Mouse (Mus musculus) Patski (cell line): ENCODE measurements around the gene Psmd4. TPM values are rescaled to one million over a fixed set of nuclear protein-coding genes. Genes with fewer than 3 reads are reported as not detected.

Experiments used
- ATAC-seq: fragments of 100-300 bp; one replicate; pipeline ENCODE4 v1.8.0; 2021
- CTCF ChIA-PET: fragments of 350-600 bp; sonication (Branson Sonifier 250); formaldehyde crosslinking; loops from one replicate; lab custom pipeline; 2022; ENCODE audit warnings: inconsistent platforms; lab: Charles Lee
- POLR2A ChIA-PET: fragments of 350-600 bp; sonication (Branson Sonifier 250); formaldehyde crosslinking; loops from one replicate; lab custom pipeline; 2022; ENCODE audit warnings: antibody characterized with exemption, inconsistent platforms; lab: Charles Lee
- DNase-seq: peaks from one replicate; pipeline ENCODE4 v3.0.0-alpha.2; 2011; ENCODE audit warnings: low read depth, low spot score
- H3K27me3 ChIP-seq: fragments of 371-371 bp; one replicate; pipeline ENCODE4 v1.5.1; 2021
- CTCF ChIP-seq: fragments of 100-300 bp; IDR thresholded peaks from one replicate; pipeline ENCODE4 v1.5.1; 2021
- in situ Hi-C: fragments of 300-500 bp; cut with MboI; formaldehyde crosslinking; loops from 3 replicates; pipeline ENCODE4 v1.11.1; 2018; ENCODE audit warnings: low pct_unique_long_range_greater_than_20kb, mixed read lengths
- polyA plus RNA-seq: library from polyadenylated mRNA; unstranded; gene quantifications from one replicate; pipeline ENCODE4 v1.2.3, GENCODE M21; 2021

Gene Psmd4
- polyA plus RNA-seq, 1 experiment from 2014 or later = 355 TPM

DNA sequence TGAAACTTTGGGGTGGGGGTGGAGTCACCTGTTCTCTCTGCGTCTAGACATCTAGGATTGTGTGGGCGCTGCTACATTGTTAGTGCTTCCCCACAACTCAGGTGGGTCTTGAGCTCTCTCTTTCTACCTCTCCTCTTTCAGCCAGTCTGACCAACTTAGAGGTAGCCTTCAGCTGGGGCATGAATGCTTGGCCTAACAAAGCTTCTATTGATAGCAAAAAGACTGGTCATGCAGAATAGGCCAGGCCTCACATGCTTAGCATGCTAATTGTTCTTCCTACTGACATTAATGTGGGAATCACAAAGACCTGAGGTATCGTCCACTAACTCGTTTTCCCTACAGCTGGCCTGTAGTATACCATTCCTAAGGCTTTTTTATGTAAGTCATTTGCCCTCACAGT lies 39.8 kb downstream of the Psmd4 start:
- no peak for TF ChIP-seq CTCF
- ChIA-PET POLR2A (interaction anchor here (0.6 to 3.3 kb wide), 2 partner anchors 12 to 51 kb away, joined by 4 to 21 read pairs; partner anchors contain the start of gene Zfp687), CTCF (interaction anchor here (0.9 to 2.2 kb wide), 5 partner anchors 12 to 55 kb away, joined by 3 to 9 read pairs (median 4); no protein-coding TSS in a partner anchor)
- ATAC-seq = no peak
- in situ Hi-C loops = no loop called here
- no peak for DNase-seq
- H3K27me3 ChIP-seq = no peaks in the 10 kb centered on the region

DNA sequence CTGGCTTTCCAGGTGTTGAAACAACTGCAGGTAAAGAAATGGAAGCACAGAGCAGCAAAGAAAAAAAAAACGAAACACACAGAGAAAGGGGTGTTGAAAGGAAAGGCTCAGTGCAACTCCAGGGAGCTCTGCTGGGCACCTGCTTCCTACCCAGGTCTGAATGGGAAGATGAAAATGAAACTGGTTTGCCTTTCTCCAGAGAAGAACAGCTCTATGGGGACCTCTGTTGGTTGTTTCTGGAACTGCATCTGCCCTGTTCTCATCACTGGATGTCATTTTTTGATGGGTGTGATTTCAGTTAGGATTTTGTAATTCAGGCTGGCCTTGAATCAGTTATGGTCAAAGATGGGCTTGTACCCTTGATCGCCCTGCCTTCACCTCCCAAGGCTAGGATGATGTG lies 45.5 kb downstream of the Psmd4 start:
- in situ Hi-C loops = loop anchor here (5.0 to 10.0 kb wide), 3 partner anchors 45 to 112 kb away; partner anchors contain the start of genes Psmb4 and Rfx5
- POLR2A ChIA-PET = interaction anchor here (0.6 to 1.4 kb wide), 2 partner anchors 12 to 20 kb away, joined by 3 to 4 read pairs; no protein-coding TSS in a partner anchor
- CTCF ChIA-PET = interaction anchor here (0.8 to 4.1 kb wide), 16 partner anchors 10 to 120 kb away, joined by 3 to 30 read pairs (median 5); no protein-coding TSS in a partner anchor
- TF ChIP-seq CTCF = peak; percentile 98
- peak; percentile 59 for ATAC-seq
- no peak for DNase-seq
- H3K27me3 ChIP-seq = no peaks in the 10 kb centered on the region

DNA sequence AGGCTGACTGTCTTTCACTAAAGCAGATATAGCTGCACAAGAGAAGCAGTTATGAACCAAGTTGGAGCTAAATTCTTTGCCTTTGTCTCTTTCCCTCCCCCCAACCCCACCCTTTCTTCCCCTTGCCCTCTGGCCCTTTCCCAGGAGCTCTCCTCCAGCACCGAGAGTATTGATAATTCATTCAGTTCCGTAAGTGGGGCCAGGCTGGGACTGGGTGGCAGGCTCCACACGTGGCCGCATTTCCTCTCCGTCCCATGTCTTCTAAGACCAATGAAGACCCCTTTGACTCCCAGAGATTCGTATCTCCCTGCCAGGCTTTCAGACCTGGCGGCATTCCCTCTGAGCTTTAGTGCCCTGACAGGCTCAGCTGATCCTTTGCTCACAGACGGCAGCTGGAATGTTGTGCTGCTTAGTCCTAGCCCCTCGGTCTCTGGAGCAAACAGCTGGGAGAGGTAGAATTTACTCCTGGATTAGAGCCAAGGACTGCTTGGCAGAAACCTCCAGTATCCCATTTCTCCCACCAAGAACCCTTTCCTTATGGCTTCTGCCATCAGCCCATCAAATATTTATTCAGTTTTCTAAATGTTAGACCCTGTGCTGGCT lies 53.2 kb downstream of the Psmd4 start:
- H3K27me3 ChIP-seq = no peaks in the 10 kb centered on the region
- in situ Hi-C loops = no loop called here
- DNase-seq (no peak), ATAC-seq (no peak)
- no peak for TF ChIP-seq CTCF
- POLR2A ChIA-PET = interaction anchor here (0.5 to 2.1 kb wide), 5 partner anchors 10 to 27 kb away, joined by 3 to 10 read pairs (median 4); no protein-coding TSS in a partner anchor
- CTCF ChIA-PET = interaction anchor here (1.2 to 4.4 kb wide), 9 partner anchors 7 to 87 kb away, joined by 4 to 27 read pairs (median 7); no protein-coding TSS in a partner anchor

DNA sequence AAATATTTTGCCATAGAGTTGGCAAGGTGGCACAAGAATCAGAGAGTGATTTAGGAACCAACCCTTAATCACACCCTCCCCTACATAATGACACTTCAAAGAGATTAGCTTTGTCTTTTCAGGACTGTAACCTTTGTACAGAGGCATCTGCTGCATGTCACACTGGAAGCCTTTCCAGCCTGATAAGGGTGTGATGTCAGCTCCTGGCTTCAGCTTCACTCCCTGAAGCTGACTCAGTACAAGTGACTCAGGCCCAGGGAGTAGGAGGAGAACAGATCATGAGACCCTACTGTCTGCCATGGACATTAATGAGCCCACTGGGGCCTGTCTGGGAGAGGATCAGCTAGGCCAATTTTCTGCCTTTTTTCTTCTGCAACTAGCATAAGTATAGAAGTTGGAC lies 54.8 kb downstream of the Psmd4 start:
- TF ChIP-seq CTCF = no peak
- POLR2A ChIA-PET = interaction anchor here (0.5 to 2.2 kb wide), 5 partner anchors 10 to 41 kb away, joined by 3 to 7 read pairs (median 6); partner anchors contain the start of gene Pi4kb
- peak; percentile 91 for DNase-seq
- H3K27me3 ChIP-seq = no peaks in the 10 kb centered on the region
- CTCF ChIA-PET = interaction anchor here (0.6 to 4.7 kb wide), 10 partner anchors 8 to 115 kb away, joined by 3 to 27 read pairs (median 10); no protein-coding TSS in a partner anchor
- peak; percentile 91 for ATAC-seq
- in situ Hi-C loops = no loop called here

DNA sequence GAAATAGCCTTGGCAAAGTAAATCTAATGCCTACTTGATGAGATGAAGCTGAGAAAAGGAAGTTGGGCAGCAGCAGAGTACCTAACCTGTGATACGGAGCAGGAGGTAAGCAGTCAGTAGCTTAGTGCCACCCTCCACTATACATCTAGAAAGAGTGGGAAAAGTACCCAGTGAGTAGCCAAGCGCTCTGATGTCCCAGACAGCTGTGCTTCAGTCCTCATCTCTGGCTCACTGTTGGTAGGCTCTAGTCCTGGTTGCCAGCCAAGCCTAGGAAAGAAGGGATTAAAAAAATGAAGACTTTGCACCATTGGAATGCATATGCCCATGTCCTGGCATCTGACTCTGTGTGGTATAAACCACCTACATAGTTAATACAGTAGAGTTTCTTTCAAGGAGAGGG lies 56.9 kb downstream of the Psmd4 start:
- no peak for ATAC-seq
- in situ Hi-C loops = no loop called here
- H3K27me3 ChIP-seq = no peaks in the 10 kb centered on the region
- CTCF ChIA-PET = interaction anchor here (4.1 to 4.7 kb wide), 4 partner anchors 9 to 38 kb away, joined by 18 to 27 read pairs (median 24); no protein-coding TSS in a partner anchor
- POLR2A ChIA-PET = interaction anchor here (2.2 kb wide), 1 partner anchor 8 kb away, joined by 7 read pairs; no protein-coding TSS in a partner anchor
- no peak for DNase-seq
- TF ChIP-seq CTCF = no peak

DNA sequence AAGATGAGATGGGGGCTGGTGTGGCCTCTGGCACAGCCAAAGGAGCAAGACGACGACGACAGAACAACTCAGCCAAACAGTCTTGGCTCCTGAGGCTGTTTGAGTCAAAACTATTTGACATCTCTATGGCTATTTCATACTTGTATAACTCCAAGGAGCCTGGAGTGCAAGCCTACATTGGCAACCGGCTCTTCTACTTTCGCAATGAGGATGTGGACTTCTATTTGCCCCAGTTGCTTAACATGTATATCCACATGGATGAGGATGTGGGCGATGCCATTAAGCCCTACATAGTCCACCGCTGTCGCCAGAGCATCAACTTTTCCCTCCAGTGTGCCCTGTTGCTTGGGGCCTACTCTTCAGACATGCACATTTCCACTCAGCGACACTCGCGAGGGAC lies 58.1 kb downstream of the Psmd4 start:
- H3K27me3 ChIP-seq = no peaks in the 10 kb centered on the region
- in situ Hi-C loops = no loop called here
- DNase-seq = no peak
- ChIA-PET CTCF (interaction anchor here (0.8 to 4.7 kb wide), 2 partner anchors 8 to 37 kb away, joined by 3 to 25 read pairs; no protein-coding TSS in a partner anchor), POLR2A (no interaction called here)
- no peak for TF ChIP-seq CTCF
- ATAC-seq = no peak

Other genes starting within 250 kb of the Psmd4 start
- gene Pogz, start 205.0 kb downstream of the Psmd4 start, polyA plus RNA-seq = 32.8 TPM
- 585 TPM for gene Psmb4, start 155.7 kb downstream of the Psmd4 start, polyA plus RNA-seq
- 2.3 TPM for gene Selenbp1, start 109.6 kb downstream of the Psmd4 start, polyA plus RNA-seq
- 22.8 TPM for gene Rfx5, start 88.5 kb downstream of the Psmd4 start, polyA plus RNA-seq
- gene Pi4kb, start 67.9 kb downstream of the Psmd4 start, polyA plus RNA-seq = 85.2 TPM
- 66.7 TPM for gene Zfp687, start 27.2 kb downstream of the Psmd4 start, polyA plus RNA-seq
- gene Pip5k1a, start 64.3 kb upstream of the Psmd4 start, polyA plus RNA-seq = 94.1 TPM
- gene Vps72, start 68.4 kb upstream of the Psmd4 start, polyA plus RNA-seq = 120 TPM
- gene Tmod4, start 81.9 kb upstream of the Psmd4 start, polyA plus RNA-seq = 0.44 TPM
- gene Scnm1, start 91.4 kb upstream of the Psmd4 start, polyA plus RNA-seq = 54.6 TPM
- gene Lysmd1, start 91.5 kb upstream of the Psmd4 start, polyA plus RNA-seq = 16.6 TPM
- 0.63 TPM for gene Tnfaip8l2, start 99.7 kb upstream of the Psmd4 start, polyA plus RNA-seq
- 17.0 TPM for gene Sema6c, start 117.8 kb upstream of the Psmd4 start, polyA plus RNA-seq
- 25.8 TPM for gene Gabpb2, start 175.3 kb upstream of the Psmd4 start, polyA plus RNA-seq
- gene Cdc42se1, start 186.1 kb upstream of the Psmd4 start, polyA plus RNA-seq = 165 TPM
- 65.8 TPM for gene Mllt11, start 189.6 kb upstream of the Psmd4 start, polyA plus RNA-seq
- gene Gm128, start 199.0 kb upstream of the Psmd4 start, polyA plus RNA-seq = 0.06 TPM
- gene Bnipl, start 208.6 kb upstream of the Psmd4 start, polyA plus RNA-seq = 0.24 TPM
- 80.5 TPM for gene Mindy1, start 238.7 kb upstream of the Psmd4 start, polyA plus RNA-seq
- 42.2 TPM for gene Prune1, start 239.5 kb upstream of the Psmd4 start, polyA plus RNA-seq